Mouse (Mus musculus) Muller cell, postnatal 12 days (primary cell): ENCODE measurements around the gene Pik3r4.
"Not testable (repeated sequence)": the region's sequence is repeated elsewhere in the genome, so short reads cannot be mapped to it uniquely, and the experiment has no call there.

Experiments
- DNase-seq: peaks from one replicate; pipeline ENCODE4 v3.0.0-alpha.2; 2015; ENCODE audit errors: inconsistent ontology term

Pik3r4 gene

GRCm38 (mm10) chr9:105642460-105643371 is at the start of gene Pik3r4:
Gene Pik3r4, plus strand, starts transcription at chr9:105642978.
- DNase-seq, result peak; percentile 83

- no peak for DNase-seq
Observed at GRCm38 (mm10) chr9:105598906-105599305, 43.9 kb upstream of the Pik3r4 start.

- DNase-seq, result peak; percentile 3
Observed at GRCm38 (mm10) chr9:105611980-105612771, 30.6 kb upstream of the Pik3r4 start.

GRCm38 (mm10) chr9:105612919-105613318 is 29.9 kb upstream of the Pik3r4 start:
- peak; percentile 87 for DNase-seq

GRCm38 (mm10) chr9:105615952-105616351 is 26.8 kb upstream of the Pik3r4 start:
- DNase-seq, result no peak

GRCm38 (mm10) chr9:105617274-105617673 is 25.5 kb upstream of the Pik3r4 start:
- DNase-seq, result peak; percentile 56

- no peak for DNase-seq
Observed at GRCm38 (mm10) chr9:105633961-105634360, 8.8 kb upstream of the Pik3r4 start.

- not testable (repeated sequence) for DNase-seq
Observed at GRCm38 (mm10) chr9:105641377-105641776, 1.4 kb upstream of the Pik3r4 start.

GRCm38 (mm10) chr9:105656189-105656588 is 13.4 kb downstream of the Pik3r4 start:
- no peak for DNase-seq

GRCm38 (mm10) chr9:105658216-105658615 is 15.4 kb downstream of the Pik3r4 start:
- DNase-seq, result no peak

GRCm38 (mm10) chr9:105659877-105660276 is 17.1 kb downstream of the Pik3r4 start:
- no peak for DNase-seq

- no peak for DNase-seq
Observed at GRCm38 (mm10) chr9:105665269-105665668, 22.5 kb downstream of the Pik3r4 start.

GRCm38 (mm10) chr9:105670916-105671315 is 28.1 kb downstream of the Pik3r4 start:
- no peak for DNase-seq

- DNase-seq, result no peak
Observed at GRCm38 (mm10) chr9:105672032-105672431, 29.3 kb downstream of the Pik3r4 start.

- no peak for DNase-seq
Observed at GRCm38 (mm10) chr9:105675941-105676340, 33.2 kb downstream of the Pik3r4 start.

- no peak for DNase-seq
Observed at GRCm38 (mm10) chr9:105681386-105681785, 38.6 kb downstream of the Pik3r4 start.

- no peak for DNase-seq
Observed at GRCm38 (mm10) chr9:105684549-105685165, 41.9 kb downstream of the Pik3r4 start.

- no peak for DNase-seq
Observed at GRCm38 (mm10) chr9:105689485-105689884, 46.7 kb downstream of the Pik3r4 start.

GRCm38 (mm10) chr9:105692472-105692871 is 49.7 kb downstream of the Pik3r4 start:
- no peak for DNase-seq

- DNase-seq, result no peak
Observed at GRCm38 (mm10) chr9:105693056-105693455, 50.3 kb downstream of the Pik3r4 start.

- DNase-seq, result peak; percentile 85
Observed at GRCm38 (mm10) chr9:105693854-105694253, 51.1 kb downstream of the Pik3r4 start.
